Mouse (Mus musculus) lung, postnatal 10 days (tissue): ENCODE data around the gene Arpp19.

Experiments
- DNase-seq: peaks from one replicate; pipeline ENCODE4 v3.0.0; 2021

Arpp19 gene

DNA sequence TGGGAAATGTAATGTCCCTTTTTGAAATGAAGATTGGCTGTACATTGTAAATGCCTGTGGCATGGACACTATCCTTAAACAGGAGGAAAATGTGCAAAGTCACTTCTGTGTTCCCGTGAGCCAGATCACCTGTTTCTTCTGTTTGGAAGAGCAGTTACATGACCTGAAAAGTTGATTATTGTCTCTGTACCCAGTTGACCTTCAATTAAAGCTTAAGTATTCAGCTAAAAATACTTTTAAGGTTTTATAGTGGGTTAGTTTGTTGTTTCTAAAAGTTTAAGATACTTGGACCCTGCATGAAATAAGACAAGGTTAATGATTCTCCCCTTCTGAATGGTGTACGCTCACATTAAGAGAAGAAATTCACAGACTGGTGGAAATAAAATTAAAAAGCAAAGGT lies 3.2 kb downstream of the Arpp19 start:
- DNase-seq: no peak

DNA sequence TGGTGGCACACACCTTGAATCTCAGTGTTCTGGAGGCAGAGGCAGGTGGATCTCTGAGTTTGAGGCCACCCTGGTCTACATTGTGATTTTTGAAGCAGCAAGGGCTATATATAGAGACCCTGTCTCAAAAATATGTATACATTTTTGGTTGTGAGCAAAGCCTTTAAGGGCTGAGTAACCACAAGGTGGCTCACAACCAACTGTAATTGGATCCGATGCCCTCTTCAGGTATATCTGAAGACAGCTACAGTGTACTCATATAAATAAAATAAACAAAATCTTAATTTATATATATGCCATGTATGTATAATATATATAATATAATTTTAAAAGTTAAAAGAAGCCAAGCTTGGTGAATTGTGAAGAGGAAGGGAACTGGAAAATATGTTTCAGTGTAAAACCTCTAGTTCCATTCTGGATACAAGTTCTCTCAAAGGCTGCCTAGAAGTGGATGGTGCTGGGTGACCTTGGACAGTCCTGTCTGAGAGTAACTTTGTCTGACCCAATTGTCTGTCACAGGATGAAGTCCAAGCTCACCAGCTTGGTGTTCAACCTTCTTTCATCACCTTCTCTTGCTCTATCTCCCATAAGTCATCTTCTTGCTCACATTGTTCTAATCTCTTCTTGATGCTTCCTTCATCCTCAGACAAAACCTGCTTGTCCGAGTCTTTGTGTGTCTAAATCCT lies 4.6 kb downstream of the Arpp19 start:
- DNase-seq: no peak

DNA sequence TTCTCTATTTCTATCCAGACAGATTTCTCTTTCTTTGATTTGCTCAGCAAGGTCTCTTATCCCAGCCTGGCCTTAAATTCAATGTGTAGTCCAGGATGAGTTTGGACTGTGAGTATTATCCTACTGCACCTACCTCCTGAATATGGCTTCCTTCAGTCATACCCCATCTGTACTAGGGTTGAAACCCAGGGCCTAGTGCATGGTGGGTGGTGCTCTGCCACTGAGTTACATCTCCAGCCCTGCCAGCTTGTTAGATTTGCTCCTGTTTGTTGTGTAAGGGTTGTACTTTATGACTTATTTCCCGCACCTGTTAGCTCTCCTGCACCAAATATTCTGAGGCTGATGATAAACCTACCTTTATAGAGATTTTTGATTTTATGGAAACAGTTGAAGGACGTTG lies 5.8 kb downstream of the Arpp19 start:
- no peak for DNase-seq

DNA sequence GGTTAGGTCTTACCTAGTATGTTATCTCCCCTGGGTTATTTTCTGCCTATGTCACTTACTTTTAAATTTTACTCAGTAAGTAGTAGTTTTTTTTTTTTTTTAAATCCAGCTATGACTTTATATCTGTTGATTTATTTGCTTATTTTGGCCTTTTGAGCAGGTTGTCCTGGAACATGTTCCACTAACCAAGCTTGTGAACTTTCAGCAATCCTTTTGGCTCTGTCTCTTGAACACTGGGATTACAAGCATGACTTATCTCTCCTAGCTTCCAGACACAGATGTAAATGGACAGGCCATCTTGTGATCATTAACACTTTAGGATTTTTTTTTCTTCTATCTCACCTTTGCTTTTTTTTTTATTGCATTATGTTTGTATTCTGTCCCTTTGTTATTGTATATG lies 9.7 kb downstream of the Arpp19 start:
- no peak for DNase-seq

DNA sequence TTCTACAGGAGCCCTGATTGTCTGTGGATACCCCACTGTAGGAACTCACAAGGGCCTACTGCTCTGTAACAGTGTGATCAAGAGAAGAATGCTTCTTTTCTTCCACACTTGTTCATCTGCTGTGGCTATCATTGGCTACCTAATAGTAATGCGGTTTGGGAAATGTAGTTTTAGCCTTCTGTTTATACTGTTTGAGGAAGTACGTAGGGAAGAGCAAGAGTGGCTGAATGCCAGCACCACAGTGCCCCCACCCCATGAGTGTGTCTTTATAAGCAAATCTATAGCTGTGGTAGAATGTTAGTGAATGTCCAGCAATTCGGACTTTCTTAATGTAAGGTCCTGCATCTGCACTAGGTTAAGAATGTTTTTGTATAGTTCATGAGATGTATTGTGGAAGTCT lies 11.7 kb downstream of the Arpp19 start:
- DNase-seq: peak; percentile 67

DNA sequence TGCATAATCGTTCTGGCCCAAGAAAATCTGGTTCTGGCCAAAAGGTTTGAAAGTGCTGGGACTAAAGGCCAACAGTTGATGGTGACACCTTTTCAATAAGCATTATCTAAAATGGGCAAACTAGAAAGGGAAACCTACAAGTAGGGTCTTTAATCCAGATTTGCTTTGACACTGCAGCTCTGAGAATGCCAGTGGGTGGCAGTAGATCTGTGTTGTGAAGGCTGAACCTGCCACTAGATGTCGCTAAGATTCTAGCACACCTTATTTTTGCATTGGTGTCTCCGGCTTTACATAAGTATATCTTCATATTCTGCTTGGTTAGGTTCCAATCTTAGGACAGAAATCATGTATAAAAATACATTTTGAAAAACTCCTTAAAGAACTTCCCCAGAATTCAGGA lies 12.6 kb downstream of the Arpp19 start:
- DNase-seq: peak; percentile 80

DNA sequence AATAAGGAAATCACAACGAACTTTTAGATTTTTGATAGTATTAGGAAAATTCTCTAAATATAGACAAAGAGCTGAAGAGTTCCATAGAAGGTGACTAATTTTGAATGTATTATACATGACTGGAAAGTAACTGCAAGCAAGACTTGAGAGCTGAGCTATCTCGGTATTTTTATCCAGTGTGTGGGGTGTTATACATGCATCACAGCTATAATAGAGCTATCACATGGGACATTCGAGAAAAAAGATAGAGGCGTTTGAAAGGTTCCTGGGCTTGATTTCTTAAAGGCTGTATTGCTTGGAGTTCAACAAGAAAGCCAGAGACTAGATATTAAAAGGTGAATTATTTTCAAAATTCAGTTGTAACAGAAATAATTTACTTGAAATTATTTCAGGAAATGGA lies 14.4 kb downstream of the Arpp19 start:
- no peak for DNase-seq

DNA sequence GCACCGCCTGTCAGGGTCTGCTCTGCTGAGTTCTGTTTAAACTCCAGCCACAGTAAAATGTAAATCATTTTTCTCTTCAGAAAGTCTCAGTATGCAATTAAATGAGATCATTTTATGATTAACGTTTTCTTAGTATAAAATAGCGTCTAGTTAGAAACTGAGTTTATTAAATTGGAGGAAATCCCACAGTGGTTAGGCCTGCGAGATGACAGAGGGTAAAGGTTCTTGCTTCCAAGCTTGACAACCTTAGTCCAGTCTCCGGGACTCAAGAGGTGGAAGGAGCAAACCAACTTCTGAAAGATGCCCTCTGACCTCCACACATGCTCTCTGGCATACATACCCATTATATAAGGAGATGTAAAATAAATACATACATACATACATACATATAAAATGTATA lies 17.6 kb downstream of the Arpp19 start:
- no peak for DNase-seq

DNA sequence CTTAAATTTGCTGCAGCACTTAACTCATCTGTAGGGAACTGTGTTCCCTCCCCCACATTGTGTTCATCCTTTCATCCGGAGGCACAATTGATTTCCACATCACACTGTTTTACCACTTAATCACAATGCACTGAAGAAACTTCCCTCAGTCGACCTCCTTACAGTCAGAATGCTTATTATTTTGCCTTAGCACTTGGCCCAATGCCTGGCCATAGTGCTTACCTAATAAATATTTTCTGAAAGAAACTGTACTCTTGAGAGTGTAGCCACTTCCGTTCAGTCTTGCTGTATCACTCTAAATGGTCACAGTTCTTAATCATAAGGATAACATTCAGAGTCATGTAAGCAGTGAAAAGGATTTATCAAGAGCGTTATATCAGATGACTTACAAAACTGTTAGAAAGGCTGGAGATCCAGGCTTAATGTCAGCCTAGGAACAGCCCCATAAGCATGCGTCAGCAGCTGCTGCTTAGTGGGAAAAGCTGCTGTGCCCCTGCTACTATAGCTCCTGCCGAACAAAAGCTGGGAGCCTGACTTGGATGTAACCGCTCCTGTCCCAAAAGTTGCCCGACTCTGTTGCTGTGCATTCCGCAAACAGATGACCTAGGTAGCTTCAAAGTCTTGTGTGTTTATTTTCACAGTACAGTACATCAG lies 27.4 kb downstream of the Arpp19 start:
- no peak for DNase-seq

DNA sequence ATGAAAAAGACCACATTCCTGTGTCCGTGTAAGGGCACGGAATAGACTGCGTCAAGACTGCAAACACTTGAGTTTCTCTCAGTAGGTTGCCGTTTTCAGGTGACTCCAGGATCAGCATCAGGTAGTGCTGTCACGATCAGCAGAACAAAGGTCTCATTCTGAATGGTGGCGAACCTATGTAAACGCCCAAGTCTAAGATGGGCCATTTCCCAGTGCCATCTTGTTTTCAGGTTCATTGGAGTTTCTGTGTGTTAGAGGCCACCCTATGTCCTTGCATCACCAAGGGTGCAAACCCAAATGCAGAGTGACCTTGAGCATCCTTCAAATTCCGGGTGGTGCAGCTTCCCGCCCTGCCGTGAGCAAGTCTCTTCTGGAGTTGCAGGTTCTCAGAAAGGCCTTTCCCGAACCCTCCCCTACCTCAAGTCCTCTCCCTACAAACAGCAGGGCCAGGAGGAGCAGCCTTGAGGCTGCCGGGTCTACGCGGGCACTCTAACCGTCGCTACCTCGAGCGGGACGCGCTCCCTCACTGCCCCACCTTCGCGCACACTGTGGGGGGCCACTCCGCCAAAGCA lies 33.1 kb downstream of the Arpp19 start, which contains the start of gene Myo5a:
TSS of gene Myo5a (plus strand) at position 559 of the 572 bp plus-strand sequence.
- no peak for DNase-seq

DNA sequence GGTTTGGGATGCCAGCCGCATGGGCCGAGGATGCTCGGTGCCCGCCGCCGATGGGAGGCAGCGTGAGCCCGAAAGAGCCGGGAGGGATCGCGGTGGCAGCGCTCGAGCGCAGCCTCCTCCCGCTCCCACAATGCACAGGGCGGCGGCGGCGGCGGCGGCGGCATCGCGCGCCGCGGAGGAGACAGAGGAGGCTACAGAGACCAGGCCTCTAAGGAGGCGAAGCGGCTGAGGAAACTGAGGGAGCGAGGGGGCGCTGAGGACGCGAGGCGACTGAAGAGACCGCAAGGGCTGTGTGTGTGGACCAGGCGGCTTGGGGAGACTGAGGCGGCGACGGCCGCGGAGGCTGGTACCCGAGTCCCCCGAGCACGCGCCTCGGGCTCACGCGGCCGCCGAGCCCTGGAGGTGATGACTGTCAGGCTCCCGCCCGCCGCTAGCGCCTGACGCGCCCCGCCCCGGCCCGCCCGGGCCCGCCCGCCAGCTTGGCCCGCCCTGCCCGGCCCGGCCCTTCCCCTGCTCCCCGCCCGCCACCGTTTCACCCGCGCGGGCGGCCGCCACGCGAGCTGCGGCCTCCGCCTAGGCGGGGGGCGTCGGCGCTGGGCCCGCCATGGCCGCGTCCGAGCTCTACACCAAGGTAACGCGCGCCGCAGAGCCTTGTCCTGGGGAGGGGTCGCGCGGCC lies 33.8 kb downstream of the Arpp19 start:
- DNase-seq: peak; percentile 79

DNA sequence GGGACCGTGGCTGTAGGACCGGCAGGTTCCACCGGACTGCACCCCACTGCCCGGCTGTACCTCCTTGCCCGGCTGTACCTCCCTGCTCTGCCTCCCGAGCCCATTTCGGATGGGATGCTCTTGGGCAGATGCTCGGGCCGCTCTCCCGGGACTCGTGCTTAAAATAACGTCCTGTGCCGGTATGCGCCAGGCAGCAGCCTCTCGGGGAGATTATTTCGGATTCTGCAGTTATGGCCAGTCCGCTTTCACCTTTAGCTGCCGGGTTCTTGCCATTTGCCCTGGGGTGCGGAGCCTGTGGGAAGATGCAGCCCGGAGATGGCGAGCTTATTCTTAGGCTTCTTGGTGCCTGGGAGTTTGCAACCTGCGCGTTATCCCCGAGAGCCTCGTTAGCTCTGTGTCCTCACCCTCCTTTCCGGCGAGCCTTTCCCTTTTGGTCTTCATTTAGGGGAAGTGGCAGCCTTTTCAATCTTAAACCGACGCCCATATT lies 34.3 kb downstream of the Arpp19 start:
- peak; percentile 17 for DNase-seq

DNA sequence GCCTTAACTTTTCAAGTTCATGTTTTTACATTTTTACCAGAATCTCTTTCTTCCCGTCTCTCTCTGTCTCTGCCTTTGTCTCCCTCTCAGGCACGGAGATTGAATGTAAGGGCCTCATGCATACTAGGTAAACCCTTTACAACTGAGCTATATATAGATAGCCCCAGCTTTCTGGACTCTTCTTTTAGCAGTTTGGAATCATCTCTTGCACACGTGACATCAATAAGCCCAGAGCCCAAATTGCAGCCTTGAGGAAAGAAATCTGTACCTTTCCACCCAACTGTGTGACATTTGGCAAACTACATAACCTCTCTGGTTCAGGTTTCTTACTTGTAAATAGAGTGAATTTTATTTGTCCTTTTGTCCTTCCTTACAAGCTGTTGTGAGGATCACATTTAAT lies 34.9 kb downstream of the Arpp19 start:
- no peak for DNase-seq

DNA sequence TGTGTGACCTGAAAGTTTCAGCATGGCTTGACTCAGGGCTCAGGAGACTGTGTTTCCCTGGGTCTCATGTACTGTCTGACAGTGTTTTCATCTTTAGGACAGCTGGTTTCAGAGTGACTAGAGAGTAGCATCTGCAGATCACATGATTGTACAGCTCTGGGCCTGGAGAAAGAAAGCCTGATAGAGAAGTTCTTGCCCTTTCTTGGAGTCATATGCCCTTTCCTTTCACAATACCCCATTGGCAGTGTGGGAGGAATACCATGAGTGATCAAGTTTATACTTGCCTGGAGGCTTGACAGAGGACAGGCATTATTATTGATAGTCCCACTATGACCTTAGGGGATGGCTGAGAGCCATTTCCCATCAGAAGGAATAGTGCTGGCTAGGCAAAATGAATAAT lies 39.8 kb downstream of the Arpp19 start:
- DNase-seq: no peak

DNA sequence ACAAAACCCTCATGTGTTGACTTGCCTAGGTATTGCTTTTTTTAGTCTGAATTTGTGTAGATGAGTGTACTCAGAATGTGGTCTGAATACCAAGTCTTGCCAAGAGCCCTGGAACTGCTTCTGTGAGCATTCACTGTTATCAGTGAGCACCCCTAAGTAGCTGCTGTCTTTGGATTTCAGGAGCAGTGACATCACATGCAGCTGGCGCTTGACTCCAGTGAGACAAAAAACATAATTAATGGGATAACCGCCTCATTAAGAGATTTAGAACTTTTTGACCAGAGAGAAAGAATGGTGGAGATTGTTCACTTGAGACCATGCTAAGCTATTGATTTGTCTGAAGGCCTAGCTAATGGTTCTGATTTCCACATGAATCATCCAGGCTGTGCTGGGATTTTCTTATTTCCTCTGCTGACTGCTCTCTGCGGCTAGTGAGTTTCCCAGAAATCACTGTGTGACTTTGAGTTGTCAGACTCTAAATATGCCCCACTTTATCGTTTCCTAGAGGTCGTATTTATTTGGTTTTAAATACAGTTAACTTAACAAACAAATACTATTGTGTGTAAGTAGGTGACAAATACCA lies 47.9 kb downstream of the Arpp19 start:
- no peak for DNase-seq

DNA sequence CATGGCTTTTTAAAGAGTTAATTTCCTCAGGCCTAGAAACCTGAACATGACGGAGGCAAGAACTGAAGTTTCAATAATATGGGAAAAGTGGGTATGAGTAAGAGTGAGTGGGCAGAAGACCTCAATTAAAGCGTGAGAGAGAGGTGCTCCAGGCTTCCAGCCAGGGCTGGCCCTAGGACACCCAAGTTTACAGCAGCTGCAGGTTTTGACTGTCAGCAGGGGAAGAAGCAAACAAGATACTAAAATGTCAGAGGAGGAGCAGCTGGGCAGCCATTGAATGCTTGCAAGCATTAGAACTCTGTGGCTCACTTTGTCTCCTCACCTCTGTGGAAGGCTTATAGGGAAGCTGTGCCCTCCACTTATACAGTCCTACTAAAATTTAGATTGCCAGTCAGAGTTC lies 50.4 kb downstream of the Arpp19 start:
- no peak for DNase-seq

DNA sequence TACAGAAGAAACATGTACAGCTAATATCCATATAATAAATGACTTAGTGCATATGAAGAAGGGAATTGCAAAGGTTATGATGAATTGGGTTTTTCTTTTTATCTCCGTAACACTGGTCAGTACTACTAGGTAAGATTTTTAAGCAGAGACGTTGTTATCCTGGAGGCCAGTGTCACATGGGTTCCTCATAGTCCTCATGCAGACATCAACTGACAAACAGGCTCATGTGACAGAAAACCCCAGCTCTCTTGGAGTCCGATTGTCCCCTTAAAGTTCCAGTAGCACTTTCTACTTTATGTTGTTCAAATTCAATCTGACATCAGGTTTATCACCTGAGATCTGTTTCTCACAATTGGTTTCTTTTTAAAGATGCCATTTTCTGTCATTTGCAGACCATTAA lies 51.9 kb downstream of the Arpp19 start:
- no peak for DNase-seq

DNA sequence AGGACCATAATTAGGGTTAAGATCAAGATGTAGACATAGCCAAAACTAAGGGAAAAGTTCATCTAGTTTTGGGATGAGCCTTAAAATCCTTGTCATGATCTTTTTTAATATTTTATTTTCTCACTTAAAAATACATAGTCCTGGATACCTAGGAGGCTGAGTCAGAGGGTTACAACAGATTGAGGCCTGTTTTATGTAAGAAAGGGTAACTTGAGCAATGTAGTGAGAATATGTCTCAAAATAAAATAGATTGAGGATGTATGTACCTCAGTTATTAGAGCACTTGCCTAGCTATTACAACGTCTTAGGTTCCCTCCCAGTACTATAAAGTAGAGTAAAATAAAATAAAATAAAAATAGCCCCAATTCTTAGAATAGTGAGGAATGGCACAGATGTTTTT lies 54.7 kb downstream of the Arpp19 start:
- DNase-seq: no peak

DNA sequence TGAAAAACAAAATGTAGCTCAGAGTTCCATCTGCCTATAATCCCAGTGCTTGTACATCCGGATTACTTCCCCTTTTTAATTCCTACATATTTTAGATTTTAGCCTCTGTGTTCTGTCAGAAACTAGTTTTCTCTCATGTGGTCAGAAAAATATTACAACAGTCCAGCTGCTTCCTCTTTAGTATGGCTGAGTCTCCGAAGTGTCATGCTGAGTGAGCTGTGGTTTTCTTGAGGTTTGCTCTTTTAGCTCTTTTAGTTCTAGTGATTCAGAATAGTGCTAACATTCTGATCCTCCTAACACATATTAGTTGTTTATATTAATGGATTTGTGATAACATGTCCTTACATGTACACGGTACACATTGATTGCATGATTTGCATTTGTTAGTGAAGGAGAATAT lies 57.3 kb downstream of the Arpp19 start:
- DNase-seq: no peak

DNA sequence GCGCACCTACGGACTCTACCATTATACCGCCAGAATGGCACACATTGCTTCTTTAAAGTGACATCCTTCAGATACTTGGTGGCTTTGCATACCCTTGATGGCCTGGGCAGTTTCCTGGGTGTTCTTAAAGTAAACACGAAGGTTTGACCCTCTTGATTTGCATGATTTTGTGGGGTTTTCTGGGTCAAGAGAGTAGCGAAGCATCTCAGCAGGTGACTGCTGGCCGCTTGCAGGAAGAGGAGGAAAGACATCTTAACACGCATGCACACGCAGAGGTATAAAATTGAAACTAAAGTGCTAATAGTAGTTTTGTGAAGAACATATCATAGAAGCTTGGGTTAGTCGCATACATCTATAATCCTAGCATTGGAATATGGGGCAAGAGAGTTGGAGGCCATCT lies 61.5 kb downstream of the Arpp19 start:
- DNase-seq: no peak

DNA sequence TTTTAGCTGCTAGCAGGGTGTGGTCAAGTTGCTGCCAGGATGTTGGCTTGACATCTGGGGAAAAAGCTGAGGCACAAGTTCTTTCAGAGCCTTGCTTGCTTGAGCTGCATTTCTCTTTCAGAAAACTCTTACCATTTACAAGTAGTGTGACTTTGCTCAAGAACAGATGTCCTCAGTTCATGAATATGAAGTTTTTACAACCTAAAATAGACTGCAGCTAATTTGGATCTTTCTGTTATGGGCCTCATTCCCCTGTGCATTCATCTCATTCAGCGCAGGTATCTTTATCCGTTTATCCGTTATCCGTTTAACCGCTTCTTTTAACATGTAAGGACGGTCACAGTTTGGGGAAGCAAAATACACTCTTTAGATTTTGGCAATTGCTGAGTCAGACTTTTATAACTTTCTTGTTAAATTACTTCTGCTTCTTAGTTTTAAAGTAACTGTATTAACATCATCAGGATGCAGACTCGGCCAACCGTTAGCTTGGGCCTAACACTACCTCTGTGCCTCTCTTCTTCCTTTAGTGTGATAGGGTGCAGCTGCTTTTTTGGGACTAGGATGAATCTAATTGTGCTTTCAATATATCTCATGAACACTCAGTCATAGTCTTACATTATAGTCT lies 62.9 kb downstream of the Arpp19 start:
- DNase-seq: no peak

DNA sequence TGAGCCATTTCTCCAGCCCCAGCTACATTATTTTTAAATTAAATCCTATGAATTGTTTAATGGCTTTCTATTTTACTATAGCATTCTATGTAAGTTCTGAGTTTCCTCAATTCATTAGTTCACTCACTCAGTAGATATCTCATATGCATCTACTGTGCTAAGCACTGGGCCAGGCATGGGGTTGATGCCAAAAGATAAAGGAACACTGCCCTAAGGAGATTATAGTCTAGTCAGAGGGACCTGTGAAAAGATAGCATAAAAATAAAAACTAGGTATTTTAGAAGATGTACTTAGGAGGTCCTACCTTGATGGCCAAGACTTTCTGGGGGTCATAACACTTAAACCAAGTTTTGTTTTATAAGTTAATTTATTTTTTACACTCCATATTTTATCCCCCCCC lies 64.7 kb downstream of the Arpp19 start:
- DNase-seq: no peak
